In the genomic region with DNA sequence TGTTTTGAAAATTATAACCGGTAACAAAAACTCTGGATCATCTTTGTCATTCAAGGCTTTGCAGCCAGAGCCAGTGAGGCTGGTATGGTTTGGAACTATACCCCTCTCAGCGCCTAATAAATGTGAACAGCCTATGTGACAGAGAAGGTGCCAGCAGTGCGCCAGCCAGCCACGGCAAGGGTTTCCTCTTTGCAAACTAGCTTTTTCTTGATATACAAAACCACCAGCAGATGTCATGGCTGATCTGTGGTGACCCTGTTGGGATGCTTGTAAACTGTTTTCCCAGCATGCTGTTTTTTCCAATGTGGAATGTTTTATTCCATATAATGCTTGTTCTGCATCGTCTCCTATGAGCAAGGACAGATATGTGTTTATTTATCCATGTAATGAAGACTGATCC, we compare ENCODE assay signal across 9 mouse cellular contexts. TPM values are rescaled to one million over a fixed set of nuclear protein-coding genes. Genes with fewer than 3 reads are reported as not detected.
A peak's percentile ranks its signal among the peaks of the same experiment; 100 is the strongest.
DNase-seq lines count a peak whose midpoint lies in the region; ATAC-seq and TF ChIP-seq lines count a peak whose summit lies in the region.
"Had no signal": no experiment of that assay in that cellular context is flagged by ENCODE, and none has a peak within 500 bp of the region (broad histone marks: within the 10 kb centered on the region; RNA-seq: fewer than 3 reads in every experiment).

No protein-coding gene starts in this region.

- H3K9ac ChIP-seq in kidney, postnatal 0 days (ENCODE audit: low read depth, low read length), result no peak overlapping the region
- H3K9ac ChIP-seq in kidney, embryonic 14.5 days (ENCODE audit: low read depth, low read length), result no peak overlapping the region
- H3K9ac ChIP-seq in forebrain, postnatal 0 days, result no peak overlapping the region
- H3K9ac ChIP-seq in heart, adult 2 months (ENCODE audit: low read depth, low read length), result no peak overlapping the region

- peak; percentile 60 for TF ChIP-seq CTCF in kidney, postnatal 0 days (IDR thresholded peaks at IDR 0.05; ENCODE audit: low read depth)
- peak; percentile 71 for TF ChIP-seq CTCF in forebrain, postnatal 0 days (IDR thresholded peaks at IDR 0.05; ENCODE audit: low read depth)
- TF ChIP-seq CTCF in heart, adult 2 months (IDR thresholded peaks at IDR 0.05), result no peak

- intact Hi-C loops in heart, adult 2 months (cut with DNase I), result no loop called here

- TF ChIP-seq POLR2A in heart, adult 2 months (IDR thresholded peaks at IDR 0.05; ENCODE audit: insufficient read depth, low read depth, low read length), result no peak

- WGBS in kidney, postnatal 0 days, result 68% methylated on average over 5 of the region's 5 CpGs
- 76% methylated on average over 5 of the region's 5 CpGs for WGBS in kidney, embryonic 14.5 days
- WGBS in forebrain, postnatal 0 days, result 57% methylated on average over 5 of the region's 5 CpGs
- WGBS in heart, adult 2 months, result 70% methylated on average over 5 of the region's 5 CpGs

- no peaks in the 10 kb centered on the region for H3K4me1 ChIP-seq in kidney, postnatal 0 days (replicated peaks; ENCODE audit: insufficient read depth, low read length)
- no peaks in the 10 kb centered on the region for H3K4me1 ChIP-seq in kidney, embryonic 14.5 days (ENCODE audit: control insufficient read depth, insufficient read depth, low read length)
- no peaks in the 10 kb centered on the region for H3K4me1 ChIP-seq in forebrain, postnatal 0 days (ENCODE audit: insufficient read depth)
- H3K4me1 ChIP-seq in heart, adult 2 months (ENCODE audit: control insufficient read depth, insufficient read depth, low read length), result no peaks in the 10 kb centered on the region

- H3K4me2 ChIP-seq in kidney, postnatal 0 days (ENCODE audit: low read length), result no peak overlapping the region
- no peak overlapping the region for H3K4me2 ChIP-seq in kidney, embryonic 14.5 days (replicated peaks; ENCODE audit: low read depth, low read length)
- H3K4me2 ChIP-seq in forebrain, postnatal 0 days (ENCODE audit: low read depth), result peak overlapping the region; percentile 19; the same call in 1 of the 2 replicates
- H3K4me2 ChIP-seq: liver, embryonic 11.5 days had no signal

- no peaks in the 10 kb centered on the region for H3K79me2 ChIP-seq in heart, adult 2 months (replicated peaks; ENCODE audit: control insufficient read depth, insufficient read depth, low read length)

- TF ChIP-seq EP300 in heart, adult 2 months (IDR thresholded peaks at IDR 0.05; ENCODE audit: insufficient read depth, low read depth, low read length), result no peak

- H3K27me3 ChIP-seq in kidney, postnatal 0 days (ENCODE audit: insufficient read depth, low read length), result no peaks in the 10 kb centered on the region
- H3K27me3 ChIP-seq in kidney, embryonic 14.5 days (ENCODE audit: control insufficient read depth, insufficient read depth, low read length), result no peaks in the 10 kb centered on the region
- H3K27me3 ChIP-seq in forebrain, postnatal 0 days (ENCODE audit: insufficient read depth, low read length), result no peaks in the 10 kb centered on the region; the same call in 1 of the 2 replicates
- no peaks in the 10 kb centered on the region for H3K27me3 ChIP-seq in heart, adult 2 months (ENCODE audit: control insufficient read depth, insufficient read depth, low read length)

- H3K4me3 ChIP-seq in kidney, postnatal 0 days (replicated peaks; ENCODE audit: low read depth, low read length), result no peak overlapping the region
- no peak overlapping the region for H3K4me3 ChIP-seq in kidney, embryonic 14.5 days (ENCODE audit: low read length)
- H3K4me3 ChIP-seq in forebrain, postnatal 0 days (ENCODE audit: low read depth, low read length), result no peak overlapping the region
- no peak overlapping the region for H3K4me3 ChIP-seq in heart, adult 2 months

- ATAC-seq in kidney, postnatal 0 days (replicated peaks; ENCODE audit: low FRiP score, low read depth), result no peak
- ATAC-seq in kidney, embryonic 14.5 days (ENCODE audit: low FRiP score, low TSS enrichment), result no peak
- peak; percentile 78 for ATAC-seq in forebrain, postnatal 0 days
- ATAC-seq in granulocyte monocyte progenitor cell, adult 5-6 weeks (replicated peaks; ENCODE audit: poor library complexity, severe bottlenecking), result no peak

- H3K9me3 ChIP-seq in kidney, postnatal 0 days (replicated peaks; ENCODE audit: low read length), result no peaks in the 10 kb centered on the region
- H3K9me3 ChIP-seq in kidney, embryonic 14.5 days (ENCODE audit: control insufficient read depth, low read length), result peaks cover 6% of the 10 kb centered on the region
- H3K9me3 ChIP-seq in forebrain, postnatal 0 days (ENCODE audit: low read length), result no peaks in the 10 kb centered on the region

- DNase-seq in kidney, postnatal 0 days (ENCODE audit: low spot score), result peak; percentile 45
- DNase-seq in right cerebral cortex, postnatal 4 days, result peak; percentile 36
- no peak for DNase-seq in right cerebral cortex, postnatal 36 days (ENCODE audit: low spot score in 2 of 2)
- peak; percentile 64 for DNase-seq in forebrain, postnatal 0 days
- DNase-seq in adrenal gland, adult (ENCODE audit: inconsistent age in 2 of 2, low spot score in 1 of 2), result no peak
- no peak for DNase-seq in heart, adult 2 months

- H3K27ac ChIP-seq in kidney, postnatal 0 days, result no peak overlapping the region
- H3K27ac ChIP-seq in kidney, embryonic 14.5 days (ENCODE audit: low read depth, low read length), result no peak overlapping the region
- H3K27ac ChIP-seq in forebrain, postnatal 0 days (ENCODE audit: low read depth, low read length), result no peak overlapping the region
- no peak overlapping the region for H3K27ac ChIP-seq in heart, adult 2 months

- no peaks in the 10 kb centered on the region for H3K36me3 ChIP-seq in kidney, postnatal 0 days (ENCODE audit: insufficient read depth, low read length)
- H3K36me3 ChIP-seq in kidney, embryonic 14.5 days (ENCODE audit: control insufficient read depth, insufficient read depth, low read length), result no peaks in the 10 kb centered on the region
- H3K36me3 ChIP-seq in forebrain, postnatal 0 days (ENCODE audit: insufficient read depth), result no peaks in the 10 kb centered on the region
- no peaks in the 10 kb centered on the region for H3K36me3 ChIP-seq in heart, adult 2 months (ENCODE audit: control insufficient read depth, insufficient read depth, low read length)

RNA-seq across cellular contexts. Expression of a gene that starts 30.0 kb away (rescaled TPM):
- 28.1 and 28.7 TPM in 2 replicates for polyA plus RNA-seq in kidney, postnatal 0 days (2015; fragmentation: Nextera tagmentation; extraction: Ambion mirVana)
- polyA plus RNA-seq in kidney, embryonic 14.5 days (2014; fragmentation: Nextera tagmentation; extraction: Ambion mirVana), result 17.2 and 33.2 TPM in 2 replicates
- total RNA-seq in forebrain, postnatal 0 days (2014; rRNA removed), result 22.7 and 24.3 TPM in 2 replicates
- 23.3 and 29.7 TPM in 2 replicates for polyA plus RNA-seq in forebrain, postnatal 0 days (2015; fragmentation: Nextera tagmentation; extraction: Ambion mirVana)
- total RNA-seq in granulocyte monocyte progenitor cell, adult 5-6 weeks (2014; fragmentation: Nextera tagmentation), result 24.6 and 40.3 TPM in 2 replicates
- 15.7 and 19.7 TPM in 2 replicates for total RNA-seq in granulocyte monocyte progenitor cell, adult 5-6 weeks (2017)
- total RNA-seq in heart, adult 2 months (2021), result 10 to 100 TPM in 1 of 2 experiments, 1 to 10 TPM in 1; 8.5 to 12.9 TPM
- 2.2 and 5.2 TPM in 2 replicates for polyA plus RNA-seq in heart, adult 2 months (2012; rRNA removed)

Comparison
In these comparisons a context has a peak if more than half of its experiments do, and no peak if none do; other contexts are left out.
1. DNase-seq: peak in kidney, postnatal 0 days (single experiment), right cerebral cortex, postnatal 4 days (single experiment) and forebrain, postnatal 0 days (single experiment); none in right cerebral cortex, postnatal 36 days (0 of 2), adrenal gland, adult (0 of 2) and heart, adult 2 months (0 of 2).